Mouse (Mus musculus) neural tube, embryonic 13.5 days (tissue): ENCODE results near the gene Cd274. TPM values are rescaled to one million over a fixed set of nuclear protein-coding genes. Genes with fewer than 3 reads are reported as not detected.

Experiments used
- ATAC-seq: fragments of 200-750 bp; cut with Nextera tagmentation; 2 replicates; pipeline ENCODE4 v1.8.0; 2017; ENCODE audit warnings: low read depth, mild to moderate bottlenecking, moderate TSS enrichment, moderate library complexity
- H3K27ac ChIP-seq: fragments of 300-500 bp; sonication (generic); replicated peaks from 2 replicates; pipeline ENCODE4 v1.5.1; 2015; ENCODE audit warnings: moderate library complexity, mild to moderate bottlenecking, inconsistent platforms
- H3K27me3 ChIP-seq: fragments of 300-500 bp; sonication (generic); 2 replicates; pipeline ENCODE4 v1.6.1; 2015; ENCODE audit warnings: mild to moderate bottlenecking, inconsistent platforms
- H3K36me3 ChIP-seq: fragments of 300-500 bp; sonication (generic); 2 replicates; pipeline ENCODE4 v1.6.1; 2015; ENCODE audit warnings: mild to moderate bottlenecking, inconsistent platforms
- H3K4me1 ChIP-seq: fragments of 300-500 bp; sonication (generic); replicated peaks from 2 replicates; pipeline ENCODE4 v1.6.1; 2015; ENCODE audit warnings: inconsistent platforms
- H3K4me2 ChIP-seq: fragments of 300-500 bp; sonication (generic); 2 replicates; pipeline ENCODE4 v1.6.1; 2015; ENCODE audit warnings: inconsistent platforms, mild to moderate bottlenecking, moderate library complexity
- H3K4me3 ChIP-seq: fragments of 300-500 bp; sonication (generic); 2 replicates; pipeline ENCODE4 v1.5.1; 2015; ENCODE audit warnings: mild to moderate bottlenecking, inconsistent platforms
- H3K9ac ChIP-seq: fragments of 300-500 bp; sonication (generic); 2 replicates; pipeline ENCODE4 v1.6.1; 2015; ENCODE audit warnings: moderate library complexity, mild to moderate bottlenecking, inconsistent platforms
- H3K9me3 ChIP-seq: fragments of 300-500 bp; sonication (generic); 2 replicates; pipeline ENCODE4 v1.6.1; 2016; ENCODE audit warnings: inconsistent platforms
- WGBS: fragments of 180-500 bp; shearing (Covaris S2); methylation state at CpG from one replicate; pipeline ENCODE4 v1.1.7; 2015; 5-methylcytosine and 5-hydroxymethylcytosine counted together
- polyA plus RNA-seq: library from polyadenylated mRNA; unstranded; fragments of >200 nt; fragmentation: Nextera tagmentation; extraction: Ambion mirVana; gene quantifications from 2 replicates; pipeline ENCODE4 v1.2.1, GENCODE M21; 2015

Cd274 gene
- polyA plus RNA-seq, 1 experiment from 2014 or later = 0.52 TPM

DNA sequence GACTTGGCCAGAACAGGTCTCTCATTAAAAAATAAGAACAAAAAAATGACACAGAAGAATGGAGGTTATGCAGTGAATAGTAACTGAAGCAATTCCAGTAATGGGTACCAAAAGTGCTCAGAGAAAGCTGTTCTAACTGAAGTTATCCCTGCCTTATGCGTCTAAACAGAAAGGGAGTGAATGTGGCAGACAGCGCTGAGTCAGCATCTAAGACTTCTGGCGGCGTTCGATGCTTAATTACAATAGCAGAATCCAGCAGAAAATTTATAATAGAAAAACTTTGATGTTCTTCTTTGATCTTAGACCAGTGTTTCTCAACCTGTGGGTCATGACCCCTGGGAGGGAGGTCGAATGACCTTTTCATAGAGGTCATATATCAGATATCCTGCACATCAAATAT is 21.6 kb upstream of the Cd274 start:
- H3K9ac ChIP-seq = no peak overlapping the region
- no peaks in the 10 kb centered on the region; the same call in 1 of the 2 replicates for H3K4me1 ChIP-seq
- ATAC-seq = no peak
- no peak overlapping the region for H3K4me3 ChIP-seq
- H3K36me3 ChIP-seq = peaks cover 13% of the 10 kb centered on the region; the same call in 1 of the 2 replicates
- H3K27ac ChIP-seq = no peak overlapping the region
- WGBS = 84% methylated on average over 6 of the region's 6 CpGs
- no peak overlapping the region for H3K4me2 ChIP-seq
- no peaks in the 10 kb centered on the region for H3K9me3 ChIP-seq
- H3K27me3 ChIP-seq = no peaks in the 10 kb centered on the region

DNA sequence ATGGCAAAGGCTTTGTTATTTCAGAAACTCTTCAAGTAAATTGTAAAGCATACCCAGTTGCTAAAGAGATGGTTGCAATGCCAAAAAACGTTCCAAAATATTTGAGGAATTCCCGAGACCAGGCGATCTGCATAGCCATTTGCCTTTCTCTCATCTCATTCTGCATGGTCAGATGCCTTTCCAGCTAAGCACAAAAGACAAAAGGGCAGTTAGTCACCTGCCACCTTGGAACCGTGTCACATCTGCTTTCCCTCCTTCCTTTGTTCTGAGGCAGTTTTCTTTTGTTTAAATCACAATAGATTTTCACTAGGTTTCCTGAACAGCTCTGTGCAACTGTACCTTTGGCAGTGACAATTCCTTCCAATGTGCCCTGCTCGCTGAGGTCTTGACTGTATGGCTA is 16.3 kb upstream of the Cd274 start:
- WGBS = 18% methylated on average over 5 of the region's 5 CpGs
- Histone ChIP-seq H3K4me3 (no peak overlapping the region), H3K27ac (no peak overlapping the region), H3K9me3 (no peaks in the 10 kb centered on the region), H3K36me3 (peaks cover 29% of the 10 kb centered on the region; the same call in 1 of the 2 replicates), H3K4me2 (no peak overlapping the region), H3K9ac (no peak overlapping the region), H3K4me1 (peaks cover 6% of the 10 kb centered on the region), H3K27me3 (no peaks in the 10 kb centered on the region)
- no peak for ATAC-seq

DNA sequence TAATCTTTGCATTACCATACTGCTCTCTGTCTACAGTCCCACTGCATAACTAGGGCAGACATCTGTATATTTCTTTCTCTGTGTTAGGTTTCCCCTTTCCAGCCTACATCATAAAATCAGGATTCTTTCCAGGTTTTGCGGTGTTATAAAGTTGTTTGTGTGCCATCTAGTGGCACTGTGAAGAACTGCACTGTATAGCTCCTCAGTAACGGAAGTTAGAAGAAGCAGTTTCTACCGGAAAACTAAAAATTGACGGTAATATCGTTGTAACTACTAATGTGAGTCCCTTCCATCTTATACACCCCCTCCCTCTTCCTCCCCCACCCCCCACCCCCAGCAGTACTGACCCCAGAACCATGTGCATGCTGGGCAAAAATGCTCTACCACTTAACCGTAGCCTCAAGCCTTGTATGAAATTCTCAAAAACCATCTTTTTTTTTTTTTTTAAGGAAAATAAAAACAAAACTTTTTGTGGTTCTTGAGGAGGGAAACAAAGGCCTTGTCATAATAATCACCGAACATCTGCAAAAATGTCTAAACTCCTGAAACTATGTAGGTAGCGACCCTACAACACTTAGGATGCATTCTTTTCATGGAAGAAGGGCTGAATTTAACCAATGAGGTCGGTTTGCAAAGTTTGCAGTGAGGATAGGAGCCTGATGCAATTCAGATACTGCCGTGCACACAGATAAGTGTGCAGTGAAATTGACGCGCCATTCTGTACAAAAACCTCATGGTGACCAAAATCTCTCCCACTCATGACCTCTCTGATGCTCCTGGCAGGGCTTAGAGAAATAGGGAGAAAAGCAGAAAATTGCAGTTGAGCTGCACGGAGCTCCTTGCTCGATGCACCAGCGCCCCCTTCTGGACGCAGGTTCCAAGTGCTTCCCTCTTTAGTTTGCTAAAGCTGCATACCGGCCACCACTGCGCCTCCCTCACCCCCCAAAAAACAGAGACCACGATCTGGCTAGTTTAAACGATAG is 12.1 kb upstream of the Cd274 start:
- ATAC-seq = peak; percentile 77
- no peaks in the 10 kb centered on the region for H3K9me3 ChIP-seq
- peak overlapping the region; percentile 57 for H3K4me2 ChIP-seq
- H3K9ac ChIP-seq = peak overlapping the region; percentile 23
- 5% methylated on average over 20 of the region's 20 CpGs for WGBS
- peak overlapping the region; percentile 26 for H3K4me3 ChIP-seq
- H3K4me1 ChIP-seq = peaks cover 10% of the 10 kb centered on the region
- H3K36me3 ChIP-seq = peaks cover 43% of the 10 kb centered on the region
- no peak overlapping the region for H3K27ac ChIP-seq
- no peaks in the 10 kb centered on the region for H3K27me3 ChIP-seq

DNA sequence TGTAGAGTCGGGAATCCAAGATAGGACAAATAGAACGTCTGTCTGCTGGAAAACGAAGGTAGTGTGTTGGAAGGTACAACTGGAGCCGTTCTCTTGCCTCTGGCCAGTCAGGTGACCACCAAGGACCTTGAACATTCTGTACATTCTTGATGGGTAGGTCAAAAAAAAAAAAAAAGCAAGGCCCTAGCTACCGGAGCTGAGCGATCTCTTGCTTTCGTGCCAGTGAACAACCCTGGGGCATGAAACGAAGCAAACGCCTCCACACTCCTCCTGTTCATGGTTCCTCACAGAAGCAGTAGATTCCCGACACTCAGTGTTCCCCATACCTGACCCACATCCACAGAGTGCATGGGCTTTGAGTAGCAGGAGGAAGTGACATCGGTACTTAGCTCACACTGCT is 11.0 kb upstream of the Cd274 start:
- peaks cover 21% of the 10 kb centered on the region for H3K4me1 ChIP-seq
- 86% methylated on average over 11 of the region's 11 CpGs for WGBS
- no peak for ATAC-seq
- H3K36me3 ChIP-seq = peaks cover 34% of the 10 kb centered on the region
- no peak overlapping the region for H3K27ac ChIP-seq
- no peak overlapping the region for H3K4me2 ChIP-seq
- no peak overlapping the region for H3K4me3 ChIP-seq
- no peaks in the 10 kb centered on the region for H3K27me3 ChIP-seq
- no peaks in the 10 kb centered on the region for H3K9me3 ChIP-seq
- H3K9ac ChIP-seq = no peak overlapping the region

- H3K27me3 ChIP-seq = no peaks in the 10 kb centered on the region
- 82% methylated on average over 5 of the region's 5 CpGs for WGBS
- peak overlapping the region; percentile 66 for H3K4me2 ChIP-seq
- no peak for ATAC-seq
- no peaks in the 10 kb centered on the region for H3K9me3 ChIP-seq
- H3K9ac ChIP-seq = 0 out of 2 replicates have a peak overlapping the region, but pooled peaks have one; percentile 87
- H3K36me3 ChIP-seq = peaks cover 25% of the 10 kb centered on the region
- 0 out of 2 replicates have a peak overlapping the region, but pooled peaks have one; percentile 76 for H3K4me3 ChIP-seq
- H3K27ac ChIP-seq = no peak overlapping the region
- peaks cover 26% of the 10 kb centered on the region for H3K4me1 ChIP-seq
Measured at GRCm38 (mm10) chr19:29360251-29360650, 7.0 kb upstream of the Cd274 start.

- WGBS = 3% methylated on average over 33 of the region's 33 CpGs
- Histone ChIP-seq H3K36me3 (peaks cover 19% of the 10 kb centered on the region), H3K4me3 (peak overlapping the region; percentile 76), H3K27ac (peak overlapping the region; percentile 71; the same call in 1 of the 2 replicates), H3K9me3 (no peaks in the 10 kb centered on the region), H3K27me3 (no peaks in the 10 kb centered on the region), H3K9ac (peak overlapping the region; percentile 87), H3K4me1 (peaks cover 24% of the 10 kb centered on the region), H3K4me2 (peak overlapping the region; percentile 66)
- ATAC-seq = peak; percentile 100
Measured at GRCm38 (mm10) chr19:29361468-29362130, 5.7 kb upstream of the Cd274 start.

GRCm38 (mm10) chr19:29362173-29362930 is 4.9 kb upstream of the Cd274 start:
- H3K4me1 ChIP-seq = peaks cover 32% of the 10 kb centered on the region
- H3K27ac ChIP-seq = peak overlapping the region; percentile 30; the same call in 1 of the 2 replicates
- no peaks in the 10 kb centered on the region for H3K27me3 ChIP-seq
- H3K4me2 ChIP-seq = peak overlapping the region; percentile 66
- H3K9ac ChIP-seq = peak overlapping the region; percentile 87
- no peaks in the 10 kb centered on the region for H3K9me3 ChIP-seq
- H3K4me3 ChIP-seq = peak overlapping the region; percentile 76
- peaks cover 14% of the 10 kb centered on the region for H3K36me3 ChIP-seq
- 52% methylated on average over 13 of the region's 13 CpGs for WGBS
- peak; percentile 52 for ATAC-seq

- no peak overlapping the region for H3K4me3 ChIP-seq
- H3K9me3 ChIP-seq = no peaks in the 10 kb centered on the region
- no peak overlapping the region for H3K9ac ChIP-seq
- no peak overlapping the region for H3K27ac ChIP-seq
- H3K4me1 ChIP-seq = peaks cover 35% of the 10 kb centered on the region
- 90% methylated on average over 7 of the region's 7 CpGs for WGBS
- H3K4me2 ChIP-seq = no peak overlapping the region
- no peaks in the 10 kb centered on the region for H3K27me3 ChIP-seq
- no peak for ATAC-seq
- H3K36me3 ChIP-seq = 0 out of 2 replicates have a peak, but pooled peaks cover 7% of the 10 kb centered on the region
Measured at GRCm38 (mm10) chr19:29363557-29363956, 3.7 kb upstream of the Cd274 start.

GRCm38 (mm10) chr19:29364076-29364475 is 3.2 kb upstream of the Cd274 start:
- 83% methylated on average over 5 of the region's 5 CpGs for WGBS
- Histone ChIP-seq H3K4me2 (no peak overlapping the region), H3K27ac (no peak overlapping the region), H3K27me3 (no peaks in the 10 kb centered on the region), H3K4me3 (no peak overlapping the region), H3K4me1 (peaks cover 35% of the 10 kb centered on the region), H3K9ac (no peak overlapping the region), H3K9me3 (no peaks in the 10 kb centered on the region), H3K36me3 (0 out of 2 replicates have a peak, but pooled peaks cover 2% of the 10 kb centered on the region)
- no peak for ATAC-seq

GRCm38 (mm10) chr19:29365105-29365504 is 2.1 kb upstream of the Cd274 start:
- Histone ChIP-seq H3K4me1 (peaks cover 32% of the 10 kb centered on the region), H3K9me3 (no peaks in the 10 kb centered on the region), H3K27ac (no peak overlapping the region), H3K36me3 (no peaks in the 10 kb centered on the region), H3K4me3 (no peak overlapping the region), H3K4me2 (no peak overlapping the region), H3K9ac (no peak overlapping the region), H3K27me3 (no peaks in the 10 kb centered on the region)
- WGBS = 25% methylated on average over 3 of the region's 3 CpGs
- ATAC-seq = no peak

GRCm38 (mm10) chr19:29366226-29366968 is 858 bp upstream of the Cd274 start:
- H3K4me1 ChIP-seq = peaks cover 19% of the 10 kb centered on the region
- WGBS = 64% methylated on average over 20 of the region's 20 CpGs
- ATAC-seq = no peak
- no peaks in the 10 kb centered on the region for H3K36me3 ChIP-seq
- H3K4me2 ChIP-seq = peak overlapping the region; percentile 71
- H3K9ac ChIP-seq = 0 out of 2 replicates have a peak overlapping the region, but pooled peaks have one; percentile 68
- H3K4me3 ChIP-seq = peak overlapping the region; percentile 44
- H3K27ac ChIP-seq = no peak overlapping the region
- no peaks in the 10 kb centered on the region for H3K27me3 ChIP-seq
- H3K9me3 ChIP-seq = no peaks in the 10 kb centered on the region
